Mouse (Mus musculus): ENCODE data around the gene Gm765.
A peak's percentile ranks its signal among the peaks of the same experiment; 100 is the strongest.

The Gm765 gene

GRCm38 (mm10) chr6:98342654-98343053 lies at the start of gene Gm765:
Gene Gm765, minus strand, starts transcription at chr6:98342754.
- DNase-seq (ENCODE audit: low read depth), result no peak

- DNase-seq (ENCODE audit: low read depth), result no peak
Observed at GRCm38 (mm10) chr6:98385487-98385886, 42.9 kb upstream of the Gm765 start.

- no peak for DNase-seq (ENCODE audit: low read depth)
Observed at GRCm38 (mm10) chr6:98384431-98384830, 41.9 kb upstream of the Gm765 start.

DNA sequence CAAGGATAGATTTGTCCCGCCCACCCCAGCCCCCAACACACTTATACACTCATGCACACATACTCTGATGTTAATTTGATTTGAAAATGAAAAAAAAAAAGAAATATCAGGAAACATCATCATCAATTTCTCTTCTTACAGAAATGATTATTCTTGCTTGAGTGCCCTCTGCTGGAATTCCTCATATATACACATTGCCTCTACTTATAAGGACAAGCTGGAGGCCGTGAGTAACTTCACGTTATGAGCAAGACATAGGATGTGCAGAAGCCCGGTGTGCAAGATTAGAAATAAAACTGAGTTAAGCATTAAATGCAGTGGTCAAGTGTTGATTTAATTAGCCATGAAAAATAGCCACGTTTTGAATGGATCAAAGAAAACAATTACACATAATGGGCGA lies 40.9 kb upstream of the Gm765 start:
- no peak for DNase-seq (ENCODE audit: low read depth)

DNA sequence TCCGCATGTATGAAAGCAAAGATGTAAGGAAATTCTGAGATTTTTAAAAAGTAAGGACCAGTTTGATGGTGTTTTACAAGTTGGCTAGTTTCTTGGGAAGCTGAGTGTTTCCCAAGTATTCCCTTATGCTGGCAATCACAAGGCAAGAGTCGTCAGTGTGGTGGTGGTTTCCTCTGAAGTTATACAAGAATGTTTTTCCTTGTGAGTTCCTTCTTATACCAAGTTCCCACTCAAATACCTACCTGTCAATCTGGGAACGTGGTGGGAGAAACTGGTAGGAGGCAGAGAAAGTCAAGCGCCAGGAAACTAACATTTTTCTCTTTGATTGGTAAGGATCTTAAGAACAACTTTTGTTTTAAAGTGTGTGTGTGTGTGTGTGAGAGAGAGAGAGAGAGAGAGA lies 23.6 kb upstream of the Gm765 start:
- no peak for DNase-seq (ENCODE audit: low read depth)

GRCm38 (mm10) chr6:98355271-98355670 lies 12.7 kb upstream of the Gm765 start:
- DNase-seq (ENCODE audit: low read depth), result no peak

GRCm38 (mm10) chr6:98353285-98353684 lies 10.7 kb upstream of the Gm765 start:
- no peak for DNase-seq (ENCODE audit: low read depth)

- DNase-seq (ENCODE audit: low read depth), result no peak
Observed at GRCm38 (mm10) chr6:98332714-98333113, 9.8 kb downstream of the Gm765 start.

GRCm38 (mm10) chr6:98311659-98312058 lies 30.9 kb downstream of the Gm765 start:
- DNase-seq (ENCODE audit: low read depth), result no peak

DNA sequence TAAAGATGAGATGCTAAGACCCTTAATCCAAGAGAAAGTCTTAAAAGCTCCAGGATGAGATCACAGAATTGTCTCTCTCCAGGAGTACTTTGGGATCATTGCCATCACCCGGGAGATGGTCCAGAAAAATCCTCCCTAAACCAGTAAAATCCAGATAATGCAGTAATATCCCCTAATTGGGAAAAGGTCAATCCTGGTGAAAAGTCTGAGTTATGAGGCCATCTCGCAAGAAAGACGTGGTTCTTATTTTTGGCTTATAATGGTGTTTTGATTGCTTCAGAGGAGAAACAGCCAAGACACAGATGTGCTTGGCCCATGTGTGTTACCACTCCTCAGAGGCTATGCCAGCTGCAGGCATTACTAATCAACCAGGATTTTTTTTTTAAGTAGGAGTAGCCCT lies 34.9 kb downstream of the Gm765 start:
- no peak for DNase-seq (ENCODE audit: low read depth)

- DNase-seq (ENCODE audit: low read depth), result no peak
Observed at GRCm38 (mm10) chr6:98307159-98307558, 35.4 kb downstream of the Gm765 start.

DNA sequence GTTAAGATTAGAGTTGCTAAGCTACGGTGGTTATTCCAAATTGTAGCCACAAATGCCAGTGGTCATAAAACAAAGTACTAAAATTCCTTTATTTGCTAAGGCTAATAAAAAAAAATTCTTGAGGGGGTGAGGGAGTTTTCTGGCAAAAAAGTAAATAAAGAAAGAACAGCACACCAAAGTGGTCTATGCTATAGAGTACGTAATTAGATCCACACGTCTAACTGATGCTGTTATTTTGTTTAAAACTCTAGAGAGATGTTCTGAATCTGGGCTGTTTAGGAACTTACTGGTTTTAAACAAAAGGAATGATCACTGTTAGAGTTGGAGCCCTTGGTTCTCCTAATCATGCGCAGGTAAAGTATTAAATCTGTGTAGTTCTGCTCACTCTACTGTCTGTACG lies 50.5 kb downstream of the Gm765 start:
- no peak for DNase-seq (ENCODE audit: low read depth)

DNA sequence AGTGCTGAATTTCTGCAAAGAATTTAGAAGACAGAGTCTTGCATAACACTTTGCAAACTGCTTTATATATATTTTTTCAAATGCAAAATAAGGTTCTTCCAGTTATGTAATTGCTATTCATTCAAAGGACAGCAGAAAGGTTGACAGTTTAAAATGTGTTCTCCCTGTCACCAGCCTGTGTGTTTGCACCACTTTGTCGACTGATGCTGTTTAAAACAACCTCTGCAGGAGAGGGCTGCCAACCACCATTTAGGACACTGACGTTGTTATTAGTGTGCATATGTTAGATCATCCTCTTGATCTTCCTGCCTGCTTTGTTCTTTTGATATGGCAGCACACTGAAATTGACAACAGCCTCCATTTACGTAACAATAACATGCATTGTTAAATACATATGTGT lies 54.2 kb downstream of the Gm765 start:
- no peak for DNase-seq (ENCODE audit: low read depth)

- no peak for DNase-seq (ENCODE audit: low read depth)
Observed at GRCm38 (mm10) chr6:98287521-98287920, 55.0 kb downstream of the Gm765 start.

DNA sequence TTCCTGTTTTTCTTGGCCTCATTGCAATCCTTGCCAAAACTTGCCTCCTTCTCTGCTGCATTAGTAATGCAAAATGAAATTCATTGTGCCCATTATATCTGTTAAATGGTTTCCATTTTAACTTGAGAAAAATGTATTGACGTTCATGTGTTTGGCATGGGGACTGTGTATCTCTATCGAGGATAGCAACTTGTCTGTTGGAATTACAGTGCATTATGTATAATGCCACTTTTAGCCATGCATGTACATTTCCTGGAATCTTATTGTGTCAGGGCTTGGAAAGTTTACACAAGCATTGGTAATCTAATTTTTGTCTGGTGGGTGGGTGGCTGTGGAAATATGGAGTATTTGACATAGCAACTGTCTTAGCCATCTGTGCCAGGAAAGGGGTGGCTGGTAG lies 57.4 kb downstream of the Gm765 start:
- no peak for DNase-seq (ENCODE audit: low read depth)

DNA sequence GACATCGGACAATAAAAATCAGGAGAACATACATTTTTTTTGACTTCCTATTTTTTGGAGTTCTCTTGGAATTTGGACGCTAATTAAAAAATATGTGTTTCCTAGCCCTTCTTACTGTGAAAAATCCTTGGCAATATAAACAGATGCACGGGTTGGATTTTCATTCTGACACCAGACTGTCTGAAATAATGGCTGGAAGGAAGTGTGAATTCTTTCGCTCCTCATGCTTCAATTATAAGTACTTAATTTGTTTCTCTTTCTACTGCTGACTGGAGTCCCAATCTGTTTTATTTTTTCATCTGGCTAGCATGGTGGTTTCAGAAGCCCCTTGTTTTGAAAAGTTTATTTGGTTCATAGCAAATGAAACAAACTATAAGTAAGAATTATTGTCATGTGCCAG lies 59.8 kb downstream of the Gm765 start:
- DNase-seq (ENCODE audit: low read depth), result no peak

DNA sequence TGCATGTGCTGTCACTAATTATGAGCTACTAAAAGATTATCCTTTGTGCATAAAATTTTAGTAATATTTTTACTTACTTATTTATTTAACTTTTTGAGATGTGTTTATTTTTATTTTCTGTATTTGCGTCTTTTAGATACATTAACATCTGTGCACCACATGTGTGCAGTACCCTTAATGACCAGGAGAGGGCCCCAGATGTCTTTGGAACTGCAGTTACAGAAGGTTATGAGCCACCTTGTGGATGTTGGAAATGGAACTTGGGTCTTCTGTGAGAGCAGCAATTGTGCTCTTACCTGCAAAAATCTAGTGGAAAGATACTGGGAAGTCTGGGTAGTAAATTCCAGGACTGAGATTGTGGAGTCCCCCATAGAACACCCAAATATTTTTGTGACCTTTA lies 71.0 kb downstream of the Gm765 start:
- DNase-seq (ENCODE audit: low read depth), result peak; percentile 7

DNA sequence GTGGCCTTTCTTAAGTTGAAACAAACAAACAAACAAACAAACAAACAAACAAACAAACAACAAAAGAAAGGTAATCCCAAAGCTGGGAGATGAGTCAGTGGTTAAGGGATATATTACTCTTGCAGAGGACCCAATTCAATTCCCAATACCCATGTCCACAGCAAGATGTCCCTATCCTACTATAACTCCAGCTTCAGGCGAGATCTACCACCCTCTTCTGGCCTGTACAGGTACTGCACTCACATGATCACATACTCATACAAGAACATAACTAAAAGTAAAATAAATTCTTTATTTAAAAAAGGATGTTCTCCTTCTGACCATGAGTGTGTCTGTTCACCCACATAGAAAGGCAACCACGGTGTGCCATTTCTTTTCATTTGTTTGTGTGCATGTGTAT lies 79.6 kb downstream of the Gm765 start:
- DNase-seq (ENCODE audit: low read depth), result no peak

- no peak for DNase-seq (ENCODE audit: low read depth)
Observed at GRCm38 (mm10) chr6:98259016-98259415, 83.5 kb downstream of the Gm765 start.

DNA sequence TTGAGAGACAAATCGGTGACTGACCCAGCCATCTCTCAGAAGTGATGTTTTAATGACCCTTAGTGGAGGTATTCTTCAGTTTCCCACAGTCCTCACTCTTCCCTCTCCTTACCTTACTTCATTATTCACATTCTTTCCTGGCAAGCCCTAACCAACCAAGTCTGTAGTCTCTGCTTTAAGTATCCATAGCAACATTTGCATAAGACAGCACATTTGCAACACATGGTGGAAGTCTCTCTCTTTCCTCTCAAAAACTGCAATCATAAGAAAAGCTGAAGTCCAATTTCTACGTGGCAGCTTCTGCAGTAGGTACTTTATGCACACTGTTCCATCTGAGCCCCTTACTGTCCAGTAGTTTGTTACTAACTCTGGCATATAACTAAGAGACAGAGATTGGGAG lies 96.1 kb downstream of the Gm765 start:
- no peak for DNase-seq (ENCODE audit: low read depth)

DNA sequence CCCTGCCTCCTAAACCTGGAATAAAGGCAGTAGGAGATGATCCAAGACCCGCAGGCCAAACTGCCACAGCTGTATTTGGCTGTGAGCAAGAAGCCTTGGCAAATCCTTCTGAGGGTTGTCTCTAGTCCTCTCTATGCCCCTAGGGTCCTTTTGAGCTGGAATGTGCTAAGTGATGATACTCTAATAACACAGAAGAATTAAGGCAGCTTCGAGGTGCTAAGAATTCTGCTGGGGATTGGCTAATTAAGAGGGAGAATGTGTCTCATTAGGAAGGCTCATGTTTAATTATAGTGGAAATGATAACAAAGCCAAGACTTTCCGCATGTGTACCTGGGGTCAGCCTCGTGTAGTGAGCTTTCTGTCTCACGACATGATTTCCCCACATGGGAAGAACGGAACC lies 99.4 kb downstream of the Gm765 start:
- no peak for DNase-seq (ENCODE audit: low read depth)

GRCm38 (mm10) chr6:98240561-98241272 lies 101.8 kb downstream of the Gm765 start:
- DNase-seq (ENCODE audit: low read depth), result no peak

- DNase-seq (ENCODE audit: low read depth), result no peak
Observed at GRCm38 (mm10) chr6:98234097-98234496, 108.5 kb downstream of the Gm765 start.

GRCm38 (mm10) chr6:98223923-98224322 lies 118.6 kb downstream of the Gm765 start:
- no peak for DNase-seq (ENCODE audit: low read depth)

GRCm38 (mm10) chr6:98221970-98222369 lies 120.6 kb downstream of the Gm765 start:
- DNase-seq (ENCODE audit: low read depth), result no peak

Measured in c-Kit-positive CD71-positive TER-119-negative erythroid progenitor cells, embryonic 14.5 days (primary cell).